Mouse (Mus musculus) testis, adult 2 months (tissue): ENCODE data around the gene Relt. TPM values are rescaled to one million over a fixed set of nuclear protein-coding genes. Genes with fewer than 3 reads are reported as not detected.
A peak's percentile ranks its signal among the peaks of the same experiment; 100 is the strongest.
"Not testable (repeated sequence)": the region's sequence is repeated elsewhere in the genome, so short reads cannot be mapped to it uniquely, and the experiment has no call there.

Experiments
- H3K27ac ChIP-seq: fragments of 200-500 bp; 2 replicates; pipeline ENCODE4 v1.5.1; 2012; ENCODE audit warnings: low read depth, low read length; ENCODE audit not compliant: control insufficient read depth, insufficient read depth
- H3K27me3 ChIP-seq: fragments of 200-500 bp; 2 replicates; pipeline ENCODE4 v1.6.1; 2012; ENCODE audit warnings: mild to moderate bottlenecking, low read length, moderate library complexity; ENCODE audit not compliant: control insufficient read depth, insufficient read depth
- H3K36me3 ChIP-seq: fragments of 200-500 bp; 2 replicates; pipeline ENCODE4 v1.6.1; 2012; ENCODE audit warnings: mild to moderate bottlenecking, low read length; ENCODE audit not compliant: control insufficient read depth, insufficient read depth
- H3K4me1 ChIP-seq: fragments of 200-500 bp; 2 replicates; pipeline ENCODE4 v1.6.1; 2012; ENCODE audit warnings: low read length; ENCODE audit not compliant: control insufficient read depth, insufficient read depth
- H3K4me3 ChIP-seq: fragments of 200-500 bp; 2 replicates; pipeline ENCODE4 v1.5.1; 2012; ENCODE audit warnings: low read depth, mild to moderate bottlenecking, low read length, moderate library complexity, mixed read lengths; ENCODE audit not compliant: control insufficient read depth
- CTCF ChIP-seq: fragments of 200-500 bp; IDR thresholded peaks from 2 replicates; pipeline ENCODE4 v1.5.1; 2012; ENCODE audit warnings: low read depth, mild to moderate bottlenecking, inconsistent platforms, low read length, moderate library complexity; ENCODE audit not compliant: control insufficient read depth, insufficient read depth, insufficient replicate concordance
- POLR2A ChIP-seq: fragments of 200-500 bp; IDR thresholded peaks from 2 replicates; pipeline ENCODE4 v1.6.1; 2012; ENCODE audit warnings: low read depth, mild to moderate bottlenecking, inconsistent platforms, low read length, moderate library complexity; ENCODE audit not compliant: control insufficient read depth
- polyA plus RNA-seq: library from polyadenylated mRNA; depleted of rRNA; stranded (reverse); fragments of >200 nt; gene quantifications from 2 replicates; pipeline ENCODE4 v1.2.3, GENCODE M21; 2012

Relt gene
- polyA plus RNA-seq, 1 experiment = 3.1 TPM

DNA sequence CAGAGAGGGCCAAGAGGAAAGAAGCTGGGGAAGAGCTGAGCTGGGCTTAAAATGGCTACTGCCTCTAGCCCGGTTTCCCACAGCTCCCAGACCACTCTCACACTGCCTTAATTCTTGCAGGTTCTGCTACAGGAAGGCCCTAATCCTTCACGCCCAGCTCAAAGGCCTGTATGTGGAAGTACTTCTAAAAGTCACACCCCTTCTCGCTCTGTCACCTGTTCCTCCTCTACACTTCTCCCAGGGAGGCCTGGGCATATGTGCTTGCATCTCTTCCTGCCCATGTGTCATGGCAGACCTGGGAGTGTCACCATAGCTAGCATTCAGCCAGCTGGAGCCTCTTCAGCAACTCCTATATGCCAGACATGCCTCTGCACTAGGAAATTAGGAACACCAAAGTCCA lies 9.8 kb downstream of the Relt start:
- H3K27ac ChIP-seq = no peak overlapping the region
- H3K4me1 ChIP-seq = no peaks in the 10 kb centered on the region
- no peak overlapping the region for H3K4me3 ChIP-seq

DNA sequence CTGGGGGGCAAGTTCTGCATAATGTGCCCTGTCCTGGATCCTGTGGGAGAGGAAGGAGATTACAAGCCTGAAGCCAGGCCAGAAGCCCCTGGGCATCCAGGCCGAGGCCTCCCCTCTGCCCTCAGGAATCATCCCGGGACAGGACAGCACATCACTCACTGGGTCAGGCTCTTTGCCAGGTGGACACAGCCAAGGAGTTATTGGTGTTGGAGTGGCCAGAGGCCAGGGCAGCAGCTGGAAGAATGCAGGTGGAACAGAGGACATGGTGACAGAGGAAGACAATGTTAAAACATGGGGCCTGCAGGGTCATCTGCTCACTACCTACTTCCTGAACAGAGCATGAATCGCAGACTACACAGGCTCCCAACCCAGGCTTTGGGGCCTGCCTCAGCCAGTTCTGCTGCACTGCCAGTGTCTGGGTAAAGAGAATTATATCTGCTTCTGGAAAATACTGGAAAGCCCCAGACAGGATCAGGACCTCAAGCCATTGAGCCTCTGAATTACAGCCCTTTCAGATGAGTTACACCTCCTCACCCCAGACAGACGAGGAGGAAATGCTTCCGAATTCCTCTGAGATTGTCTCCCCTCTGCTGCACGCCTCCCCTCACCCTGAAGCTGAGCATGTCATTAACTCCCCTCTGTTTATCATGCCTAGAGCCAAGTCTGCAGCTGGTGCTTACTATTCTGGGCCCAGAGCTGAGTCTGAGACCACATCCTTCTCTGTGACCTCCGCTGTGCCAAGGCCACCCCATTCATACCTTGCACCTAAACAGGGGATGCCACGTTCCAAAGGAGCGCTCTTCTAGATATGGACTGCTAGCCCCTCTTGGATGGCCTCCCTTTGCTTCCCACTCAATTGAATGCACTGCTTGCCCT lies 11.5 kb downstream of the Relt start:
- Histone ChIP-seq H3K4me1 (no peaks in the 10 kb centered on the region), H3K36me3 (no peaks in the 10 kb centered on the region), H3K27me3 (no peaks in the 10 kb centered on the region), H3K4me3 (no peak overlapping the region), H3K27ac (no peak overlapping the region)
- TF ChIP-seq CTCF = no peak
- no peak for TF ChIP-seq POLR2A

More for the DNA sequence above, 9.8 kb downstream of the Relt start:
- Histone ChIP-seq H3K27me3 (no peaks in the 10 kb centered on the region), H3K36me3 (no peaks in the 10 kb centered on the region)
- TF ChIP-seq CTCF (no peak), POLR2A (no peak)

DNA sequence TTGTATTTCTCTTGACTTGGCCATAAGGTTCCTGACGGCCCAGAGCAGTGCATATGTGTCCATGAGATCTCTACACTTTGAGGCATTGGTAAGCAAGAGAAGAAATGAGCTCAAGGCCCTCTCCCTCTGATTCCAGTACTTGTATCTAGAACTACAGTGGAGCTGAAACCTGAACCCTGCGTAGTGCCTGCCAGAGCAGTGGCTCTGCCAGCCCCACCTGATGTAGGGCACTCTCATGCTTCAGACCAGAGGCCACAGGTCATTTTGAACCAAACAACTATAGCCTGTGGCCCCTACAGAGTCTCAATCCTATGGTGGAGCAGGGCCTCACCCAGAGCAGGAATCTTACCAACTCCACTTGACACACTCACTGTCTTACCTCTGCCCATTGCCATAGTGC lies 13.7 kb downstream of the Relt start:
- no peak for TF ChIP-seq CTCF
- no peak for TF ChIP-seq POLR2A
- Histone ChIP-seq H3K4me3 (no peak overlapping the region), H3K27me3 (no peaks in the 10 kb centered on the region), H3K27ac (no peak overlapping the region), H3K36me3 (no peaks in the 10 kb centered on the region), H3K4me1 (no peaks in the 10 kb centered on the region)

DNA sequence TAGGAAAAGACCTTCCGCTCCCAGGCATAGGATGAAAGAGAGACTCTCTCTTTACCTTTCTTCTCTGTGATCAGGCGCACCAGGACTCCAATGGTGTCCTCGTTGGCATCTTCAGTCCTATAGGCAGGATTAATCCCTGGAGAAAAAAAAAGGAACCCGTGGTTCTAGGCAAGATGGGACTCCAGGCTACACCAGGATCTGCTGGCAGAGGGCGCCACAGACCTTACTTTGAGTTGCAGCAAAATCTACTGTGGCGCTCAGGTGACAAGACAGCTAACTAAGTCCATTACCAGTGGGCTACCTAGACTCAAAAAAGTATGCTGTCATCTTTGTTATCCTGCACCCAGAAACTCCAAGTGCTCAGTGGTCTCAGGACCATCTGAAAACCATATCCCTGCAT lies 14.5 kb downstream of the Relt start:
- no peak for TF ChIP-seq POLR2A
- TF ChIP-seq CTCF = peak; percentile 66; the same call in 1 of the 2 replicates

DNA sequence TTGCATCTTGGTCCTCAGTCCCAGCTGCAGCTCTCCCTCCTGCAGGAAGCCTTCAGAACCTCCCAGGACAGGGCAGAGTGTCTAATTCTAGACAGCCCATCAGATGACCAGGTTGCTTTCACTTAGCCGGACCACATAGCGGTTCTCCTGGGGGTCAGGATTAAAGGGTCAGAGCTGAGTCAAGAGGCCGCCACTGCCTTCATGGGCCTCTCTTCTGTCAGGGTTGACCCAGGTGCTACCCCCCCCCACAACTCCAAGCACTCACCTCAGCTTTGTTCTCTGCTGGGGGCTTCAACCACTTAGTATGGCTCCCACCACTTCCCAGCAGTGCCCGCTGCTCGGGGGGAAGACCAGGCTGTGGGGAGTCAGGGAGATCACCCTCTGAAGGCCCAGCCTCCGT lies 16.1 kb downstream of the Relt start:
- no peak overlapping the region for H3K27ac ChIP-seq

More for the DNA sequence above, 14.5 kb downstream of the Relt start:
- Histone ChIP-seq H3K4me1 (no peaks in the 10 kb centered on the region), H3K36me3 (no peaks in the 10 kb centered on the region), H3K4me3 (no peak overlapping the region), H3K27me3 (no peaks in the 10 kb centered on the region), H3K27ac (no peak overlapping the region)

DNA sequence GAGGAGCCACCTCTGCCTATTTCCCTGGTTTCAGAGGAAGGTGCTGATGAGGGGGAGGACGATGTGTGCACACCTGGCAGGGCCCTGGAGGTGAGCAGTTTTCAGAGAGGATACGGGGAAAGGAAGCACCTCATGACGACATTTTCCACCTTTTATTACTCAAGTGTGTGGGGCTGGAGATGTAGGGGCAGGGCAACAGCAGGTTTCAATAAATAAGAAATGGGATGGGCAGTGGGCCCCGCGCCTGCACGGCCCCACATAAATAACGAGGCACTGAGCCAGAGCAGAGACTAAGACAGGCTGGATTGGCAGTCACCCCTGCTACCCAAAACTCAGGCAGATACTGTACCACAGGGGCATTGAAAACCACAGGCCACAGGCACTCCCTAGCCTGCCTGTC lies 17.2 kb downstream of the Relt start:
- not testable (repeated sequence) for H3K36me3 ChIP-seq, H3K4me3 ChIP-seq, H3K27ac ChIP-seq, H3K4me1 ChIP-seq, H3K27me3 ChIP-seq

More for the DNA sequence above, 16.1 kb downstream of the Relt start:
- no peaks in the 10 kb centered on the region for H3K36me3 ChIP-seq
- H3K4me3 ChIP-seq = no peak overlapping the region
- H3K4me1 ChIP-seq = no peaks in the 10 kb centered on the region
- no peak for TF ChIP-seq CTCF
- TF ChIP-seq POLR2A = no peak
- H3K27me3 ChIP-seq = no peaks in the 10 kb centered on the region

DNA sequence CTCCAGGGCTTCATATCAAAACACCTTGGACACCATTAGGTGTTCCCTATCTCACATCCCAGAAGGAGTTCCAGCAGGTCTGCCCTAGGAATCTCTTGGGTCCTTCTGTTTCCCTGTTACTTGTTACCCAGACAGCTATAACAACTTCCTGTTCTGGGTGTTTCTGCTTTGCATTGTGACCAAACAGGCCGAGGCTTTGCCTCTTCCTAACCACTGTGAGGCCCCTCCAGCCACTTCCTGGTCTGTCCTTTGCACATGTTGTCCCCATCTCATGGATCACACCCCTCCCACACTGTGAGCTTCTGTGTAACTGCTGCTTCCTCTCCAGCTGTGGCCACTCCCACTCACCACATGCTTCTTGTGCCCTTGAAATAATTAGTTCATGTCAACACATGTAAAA lies 17.8 kb downstream of the Relt start:
- Histone ChIP-seq H3K4me1 (no peaks in the 10 kb centered on the region), H3K27me3 (no peaks in the 10 kb centered on the region), H3K27ac (no peak overlapping the region), H3K36me3 (no peaks in the 10 kb centered on the region), H3K4me3 (no peak overlapping the region)
- TF ChIP-seq CTCF = no peak
- TF ChIP-seq POLR2A = no peak
